Mouse (Mus musculus) common myeloid progenitor, adult 5-6 weeks (primary cell): ENCODE data around the gene Rpl23a. TPM values are rescaled to one million over a fixed set of nuclear protein-coding genes. Genes with fewer than 3 reads are reported as not detected.
"Not testable (repeated sequence)": the region's sequence is repeated elsewhere in the genome, so short reads cannot be mapped to it uniquely, and the experiment has no call there.

Experiments used
- ATAC-seq: replicated peaks from 2 replicates; pipeline ENCODE4 v1.8.0; 2016; ENCODE audit warnings: low read depth, mild to moderate bottlenecking, moderate TSS enrichment, inconsistent platforms; ENCODE audit not compliant: poor library complexity, severe bottlenecking
- total RNA-seq: library from RNA; stranded (forward); fragments of 200-1000, 187-1606 nt; gene quantifications from 2 replicates; pipeline ENCODE4 v1.2.3, GENCODE M21; 2017

Gene Rpl23a
- total RNA-seq, 1 experiment from 2014 or later = 3,236 TPM

DNA sequence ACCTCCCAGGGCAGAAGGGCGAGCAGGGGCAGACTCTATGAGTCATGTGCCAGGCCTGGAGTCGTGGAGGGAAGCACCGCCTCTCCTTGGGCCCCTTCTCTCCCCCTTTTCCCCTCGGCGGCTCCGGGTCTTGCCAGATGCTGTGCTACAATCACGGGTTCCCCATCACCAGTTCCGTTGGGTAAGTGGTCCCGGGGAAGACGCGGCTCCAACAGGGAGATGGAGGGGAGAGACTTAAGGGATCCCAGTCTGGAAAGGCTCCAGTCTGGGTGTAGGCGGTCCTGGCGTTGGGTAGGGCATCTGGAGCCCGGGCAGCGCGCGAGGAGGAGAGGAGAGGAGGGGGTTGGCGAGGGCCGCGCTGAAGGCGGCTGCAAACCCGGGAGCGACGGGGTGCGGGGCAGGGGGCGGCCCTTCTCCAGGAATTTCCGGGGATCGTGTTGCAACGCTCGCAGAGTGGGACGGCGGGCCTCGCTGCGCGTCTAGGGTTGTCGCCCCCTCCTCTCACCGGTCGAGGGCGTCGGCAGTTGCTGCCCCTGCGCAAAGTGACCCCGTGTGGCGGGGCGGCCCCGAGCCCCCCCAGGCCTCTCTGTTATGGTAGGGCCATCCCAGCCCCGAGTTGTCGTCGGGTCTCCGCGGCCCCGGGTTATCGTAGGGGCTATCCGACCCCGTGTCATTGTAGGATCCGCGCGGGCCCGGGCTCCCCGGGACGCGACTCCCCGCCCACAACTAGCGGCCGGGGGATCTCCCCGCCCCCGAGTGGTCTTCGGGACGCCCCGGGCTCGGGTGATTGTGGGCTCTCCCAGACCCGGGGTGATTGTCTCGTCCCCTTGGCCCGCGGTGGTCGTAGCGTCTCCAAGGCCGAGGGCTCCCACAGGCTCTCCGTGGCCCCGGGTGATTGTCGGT lies 5.2 kb upstream of the Rpl23a start, which contains the start of gene Rab34:
Gene Rab34, plus strand, starts transcription at position 100 of the 903 bp plus-strand sequence.
- no peak; the same call in 1 of the 2 replicates for ATAC-seq

- not testable (repeated sequence) for ATAC-seq
Observed at GRCm38 (mm10) chr11:78184702-78185101, 1.3 kb upstream of the Rpl23a start.

GRCm38 (mm10) chr11:78183884-78184514 lies 615 bp upstream of the Rpl23a start:
- no peak for ATAC-seq

DNA sequence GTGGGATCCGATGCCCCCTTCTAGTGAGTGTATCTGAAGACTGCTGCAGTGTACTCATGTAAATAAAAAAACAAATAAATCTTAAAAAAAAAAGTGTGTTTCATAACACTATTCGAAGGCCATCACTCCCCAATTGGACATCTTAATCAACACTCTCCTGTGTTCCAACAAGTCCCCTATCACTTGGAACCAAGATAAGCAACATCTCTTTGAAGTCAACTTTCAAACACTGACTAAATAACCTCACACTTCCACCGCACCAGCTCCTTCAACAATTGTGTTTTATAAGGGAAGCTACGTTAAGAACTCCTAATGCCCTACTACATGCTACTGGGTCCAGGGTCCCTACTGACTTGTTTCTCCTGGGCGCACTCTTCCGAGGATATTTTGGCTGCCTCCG lies 934 bp downstream of the Rpl23a start:
- no peak for ATAC-seq

GRCm38 (mm10) chr11:78181830-78182357 lies 1.5 kb downstream of the Rpl23a start:
- no peak for ATAC-seq

GRCm38 (mm10) chr11:78180081-78180761 lies 3.2 kb downstream of the Rpl23a start:
- no peak for ATAC-seq

DNA sequence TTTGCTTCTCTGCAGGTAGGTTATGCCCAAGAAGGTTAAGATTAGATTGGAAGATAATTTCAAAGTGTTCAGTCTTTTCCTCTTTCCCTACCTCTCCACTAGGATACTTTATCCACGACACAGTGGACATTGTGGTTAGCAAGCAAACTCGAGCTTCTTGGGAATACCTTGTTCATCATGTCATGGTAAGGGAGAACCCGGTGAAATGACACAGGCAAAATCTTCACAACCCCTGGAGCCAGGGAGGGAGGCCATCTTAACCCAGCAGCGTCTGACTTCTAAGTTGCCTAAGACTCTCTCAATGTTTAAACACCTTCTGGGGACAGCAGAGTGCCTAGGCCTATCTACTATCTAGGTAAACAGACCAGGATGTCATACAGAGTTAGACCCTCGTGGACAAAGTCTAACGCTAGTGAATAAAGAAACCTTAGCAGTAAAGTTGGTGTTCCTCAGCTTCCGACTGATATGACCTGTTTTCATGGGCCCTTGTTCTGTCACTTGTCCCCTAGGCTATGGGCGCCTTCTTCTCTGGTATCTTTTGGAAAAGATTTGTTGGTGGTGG lies 3.9 kb downstream of the Rpl23a start:
- no peak for ATAC-seq

- no peak for ATAC-seq
Observed at GRCm38 (mm10) chr11:78178859-78179437, 4.4 kb downstream of the Rpl23a start.

- peak; percentile 66 for ATAC-seq
Observed at GRCm38 (mm10) chr11:78177903-78178858, 5.2 kb downstream of the Rpl23a start.

DNA sequence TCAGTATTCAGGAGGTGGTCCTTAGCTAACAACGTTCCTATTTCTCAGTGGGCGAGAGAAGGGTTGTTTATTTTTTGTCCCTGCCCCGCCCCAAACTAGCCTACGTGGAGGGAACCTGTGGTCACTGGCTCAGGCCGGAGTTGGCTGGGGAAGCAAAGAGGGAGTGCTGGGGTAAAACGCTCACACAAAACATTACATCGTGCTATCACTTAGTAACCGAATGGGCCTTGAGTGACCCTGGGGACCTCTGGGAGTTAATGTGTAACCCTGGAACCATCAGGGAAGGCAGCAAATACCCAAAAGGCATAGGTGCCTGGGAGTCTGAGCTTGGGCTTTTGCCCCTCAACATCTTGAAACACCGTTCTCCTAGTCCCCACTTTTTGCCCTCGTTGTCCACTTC lies 5.9 kb downstream of the Rpl23a start:
- ATAC-seq = 0 out of 2 replicates have a peak, but pooled peaks have one; percentile 15

- ATAC-seq = no peak
Observed at GRCm38 (mm10) chr11:78176905-78177331, 6.5 kb downstream of the Rpl23a start.

- peak; percentile 46 for ATAC-seq
Observed at GRCm38 (mm10) chr11:78176402-78176862, 7.0 kb downstream of the Rpl23a start, which contains the start of the genes Nek8 and Tlcd1. Nek8 (minus strand) TSS chr11:78176675. Tlcd1 (plus strand) TSS chr11:78176711.

- ATAC-seq = peak; percentile 60; the same call in 1 of the 2 replicates
Observed at GRCm38 (mm10) chr11:78175771-78176401, 7.5 kb downstream of the Rpl23a start.

- no peak for ATAC-seq
Observed at GRCm38 (mm10) chr11:78174506-78174905, 8.9 kb downstream of the Rpl23a start.

GRCm38 (mm10) chr11:78172748-78173383 lies 10.5 kb downstream of the Rpl23a start:
- ATAC-seq = no peak

DNA sequence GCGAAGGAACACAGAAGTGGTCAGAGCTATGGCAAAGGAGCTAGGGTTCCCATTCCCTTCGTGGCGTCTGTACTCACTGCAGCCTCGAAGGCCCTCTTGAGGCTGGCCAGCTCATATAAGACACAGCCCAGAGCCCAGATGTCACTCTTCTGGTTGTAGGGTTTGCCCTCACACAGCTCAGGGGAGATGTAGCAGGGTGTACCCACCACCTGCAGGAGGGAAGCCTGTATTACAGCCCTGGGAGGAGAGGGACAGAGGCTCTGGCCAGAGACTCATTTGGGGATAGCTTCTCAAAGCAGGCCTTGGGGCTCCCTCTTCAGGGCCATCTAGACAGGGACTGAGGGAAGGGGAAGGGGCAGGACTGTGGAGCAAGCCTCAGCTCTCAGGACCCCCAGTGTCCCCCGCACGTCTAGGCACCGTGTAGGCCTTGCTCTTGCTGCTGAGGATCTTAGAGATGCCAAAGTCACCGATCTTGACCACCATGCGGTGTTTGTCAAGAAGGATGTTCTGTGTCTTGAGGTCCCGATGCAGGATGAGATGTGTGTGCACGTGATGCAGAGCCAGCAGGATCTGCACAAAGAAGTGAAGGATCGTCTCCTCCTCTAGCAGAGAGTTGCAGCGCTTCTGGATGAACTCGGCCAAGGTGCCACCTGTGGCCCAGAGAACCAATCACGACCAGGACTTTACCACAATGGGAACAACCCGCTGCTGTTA lies 11.2 kb downstream of the Rpl23a start:
- ATAC-seq = no peak

DNA sequence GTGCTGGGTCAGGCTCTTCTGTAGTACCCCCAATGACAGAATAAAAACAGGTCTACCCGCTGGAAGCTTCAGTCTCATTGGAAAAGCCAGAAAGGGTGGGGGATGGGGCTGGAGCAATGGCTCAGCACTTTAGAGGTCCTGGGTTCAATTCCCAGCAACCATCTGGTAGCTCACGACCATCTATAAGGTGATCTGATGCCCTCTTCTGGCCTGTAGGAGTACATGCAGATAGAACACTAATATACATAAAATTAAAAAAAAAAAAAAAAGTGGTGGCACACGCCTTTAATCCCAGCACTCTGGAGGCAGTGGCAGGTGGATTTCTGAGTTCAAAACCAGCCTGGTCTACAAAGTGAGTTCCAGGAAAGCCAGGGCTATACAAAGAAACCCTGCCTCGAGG lies 12.1 kb downstream of the Rpl23a start:
- ATAC-seq = no peak
